Mouse (Mus musculus) T-helper 1 cell (primary cell): ENCODE measurements at regions not wholly inside any gene's neighbourhood (a gene's known extent, or its start where the extent isn't known, plus 50 kb on each side); places are given as distances from the start of the nearest gene placed in this dataset.

Experiments used
- in situ Hi-C: fragments of 300-600 bp; cut with MboI, MseI; formaldehyde crosslinking; loops from one replicate; pipeline ENCODE4 v1.15.1; 2025; ENCODE audit warnings: high pct_unique_total_duplicates

DNA sequence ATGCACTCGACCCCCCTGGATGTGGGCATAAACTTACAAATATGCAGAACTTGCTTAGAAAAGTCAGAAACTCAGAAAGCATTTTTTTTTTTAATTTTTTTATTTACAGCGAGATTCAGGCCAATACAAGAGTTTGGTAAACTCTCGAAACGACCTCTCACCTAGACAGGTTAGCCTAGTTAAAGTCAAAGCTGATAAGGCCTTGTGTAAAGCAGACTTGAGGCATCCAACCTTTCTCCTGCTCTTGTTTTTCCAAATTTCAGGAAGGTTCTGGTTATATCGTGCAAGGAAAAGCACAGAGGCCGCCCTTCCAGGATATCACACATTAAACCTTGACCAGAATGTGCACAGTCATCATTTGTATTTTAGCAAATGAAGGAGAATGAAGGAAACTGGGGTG is 315.8 kb downstream of the Etnk1 start:
- in situ Hi-C loops, result no loop called here

DNA sequence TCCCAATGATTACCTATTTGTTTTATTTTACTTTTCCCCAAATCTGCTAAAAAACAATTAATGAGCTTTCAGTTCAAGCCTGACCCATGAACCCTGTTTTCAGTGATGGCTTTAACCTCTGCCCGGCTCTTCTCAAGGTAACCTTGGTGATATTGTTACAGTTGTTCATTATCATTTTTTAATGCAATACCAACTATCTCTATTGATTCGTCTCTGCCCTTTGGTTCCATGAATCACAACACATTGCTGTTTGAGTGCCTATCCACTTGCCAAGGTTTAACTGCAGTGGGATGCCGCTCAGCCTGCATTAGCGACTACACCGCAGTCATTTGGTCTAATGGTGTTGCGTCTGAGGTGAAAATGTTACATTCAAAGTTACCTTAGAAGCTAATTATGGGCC is 317.9 kb downstream of the Etnk1 start:
- in situ Hi-C loops, result no loop called here

DNA sequence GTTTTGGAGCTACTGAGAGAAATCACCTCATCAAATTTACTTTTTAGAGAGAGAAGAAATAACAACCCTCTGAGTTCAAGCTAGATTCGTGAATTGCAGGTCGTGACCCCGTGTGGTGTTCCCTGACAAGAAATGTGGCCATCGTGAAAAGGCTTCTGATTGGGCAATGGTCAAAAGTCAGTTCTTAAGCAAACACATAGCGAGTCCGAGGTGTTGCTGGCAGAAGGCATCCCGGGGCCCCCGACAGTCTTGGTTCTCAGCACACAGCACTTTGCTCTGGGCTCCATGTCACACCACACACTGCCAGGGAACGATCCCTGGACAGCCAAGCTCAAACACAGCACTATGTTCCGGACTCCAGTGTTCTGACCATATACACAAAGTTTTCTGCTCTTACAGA is 320.0 kb downstream of the Etnk1 start:
- in situ Hi-C loops, result no loop called here

DNA sequence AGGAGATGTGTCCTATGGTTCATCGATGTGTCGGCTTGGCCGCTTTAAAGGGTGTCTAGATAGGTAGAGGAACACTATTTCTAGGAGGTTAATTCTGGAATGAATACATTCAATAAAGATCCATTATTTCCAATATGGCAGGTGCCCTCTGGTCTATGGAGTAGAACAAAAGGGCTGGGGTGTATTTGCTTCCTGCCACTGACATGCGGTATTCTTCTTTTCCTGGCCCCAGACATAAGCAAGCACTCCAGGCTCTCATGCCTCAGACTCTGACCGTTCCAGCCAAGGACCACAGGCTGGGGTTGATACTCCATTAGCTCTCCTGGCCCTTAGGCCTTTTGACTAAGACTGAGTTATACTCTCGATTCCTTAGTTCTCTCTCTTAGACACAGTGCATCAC is 323.0 kb downstream of the Etnk1 start:
- in situ Hi-C loops, result no loop called here

DNA sequence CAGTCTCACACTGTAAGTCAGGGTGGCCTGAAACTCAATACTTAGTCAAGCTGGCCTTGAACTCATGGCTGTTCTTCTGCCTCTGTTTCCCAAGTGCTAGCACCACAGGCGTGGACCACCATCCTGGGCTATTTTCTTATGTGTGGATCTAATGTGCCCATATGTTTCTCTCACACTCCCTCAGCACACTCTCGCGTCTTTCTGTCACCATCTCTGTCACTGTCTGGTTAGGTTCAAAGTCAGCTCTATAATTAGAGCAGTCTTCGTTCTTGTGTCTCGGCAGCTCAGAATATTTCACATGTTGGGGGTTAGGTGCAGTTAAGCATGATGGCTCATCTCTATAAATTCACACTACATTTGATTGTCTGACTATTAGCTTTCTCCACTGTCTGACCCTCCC is 324.4 kb downstream of the Etnk1 start:
- in situ Hi-C loops, result no loop called here

DNA sequence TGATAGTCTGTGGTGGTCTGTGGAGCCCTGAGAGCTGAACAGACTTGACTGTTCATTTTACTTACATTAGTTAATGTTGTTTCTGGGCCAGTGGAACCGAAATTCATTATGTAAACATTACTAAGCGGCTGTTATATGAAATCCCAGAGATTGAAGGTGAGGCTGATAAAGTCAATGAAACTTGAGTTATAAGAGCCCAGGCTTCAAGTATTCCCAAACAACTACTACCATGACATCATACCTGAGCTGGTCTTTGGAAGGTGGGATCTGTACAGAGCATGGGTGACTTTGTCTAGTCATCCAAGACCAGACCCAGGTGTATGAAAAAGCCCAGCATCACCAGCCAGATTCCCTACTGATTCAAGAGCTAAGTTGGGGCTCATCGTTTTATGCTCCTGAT is 326.5 kb downstream of the Etnk1 start:
- in situ Hi-C loops, result no loop called here

DNA sequence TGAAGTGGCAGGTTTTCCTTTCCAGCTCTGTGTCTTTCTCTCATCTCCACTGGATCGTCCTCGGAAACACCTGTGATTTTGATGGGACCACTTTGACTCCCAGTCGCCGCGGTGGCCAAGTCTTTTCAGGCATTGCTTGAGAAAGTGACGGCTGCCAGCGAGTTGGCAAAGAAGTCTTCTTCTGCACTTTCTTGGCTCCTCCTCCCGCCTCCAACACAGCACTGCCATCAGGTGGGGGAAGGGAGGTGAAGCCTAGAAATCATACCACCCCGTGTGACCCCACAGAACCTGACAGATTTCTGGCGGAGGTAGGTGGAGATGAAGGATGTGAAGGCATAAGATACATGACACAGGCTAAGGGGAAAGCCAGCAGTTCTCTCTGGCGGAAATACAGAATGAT is 327.3 kb downstream of the Etnk1 start:
- in situ Hi-C loops, result no loop called here

DNA sequence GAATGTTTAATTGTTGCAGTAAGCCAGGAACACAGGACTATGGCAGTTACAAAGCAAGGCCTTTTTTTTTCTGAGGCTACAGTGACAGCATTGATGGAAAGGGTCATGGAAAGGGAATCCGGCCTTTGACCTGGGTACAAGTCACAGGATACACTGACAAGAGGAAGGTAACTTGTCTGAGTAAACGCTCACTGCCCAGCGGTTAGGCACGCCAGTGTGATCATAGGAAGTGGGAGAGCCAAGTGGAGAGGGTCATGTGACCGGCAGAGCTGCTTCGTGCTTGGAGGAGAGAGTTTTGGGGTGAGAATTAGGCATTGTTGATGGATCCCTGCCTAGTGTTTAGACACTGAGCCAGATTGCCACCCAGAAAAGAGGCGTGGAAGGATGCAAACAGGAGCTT is 327.9 kb downstream of the Etnk1 start:
- in situ Hi-C loops, result no loop called here

DNA sequence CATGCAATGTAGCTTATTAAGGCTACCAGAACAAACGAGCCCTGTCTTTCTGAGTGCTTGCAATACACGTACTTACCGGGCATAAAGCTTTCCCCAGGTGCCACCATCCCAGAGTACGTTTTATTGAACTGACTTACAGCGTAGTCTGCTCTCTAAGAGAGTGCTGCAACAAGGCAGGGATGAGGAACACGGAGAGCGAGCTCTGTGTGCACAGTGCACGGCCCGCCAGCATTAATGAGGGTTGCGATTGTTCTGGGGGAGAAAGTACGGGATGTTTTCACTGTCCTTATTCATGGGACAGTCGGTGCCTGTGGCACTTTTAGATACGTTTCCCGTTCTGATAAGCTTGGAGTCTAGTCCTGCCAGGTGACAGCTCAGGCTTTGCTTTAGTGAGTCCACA is 331.7 kb downstream of the Etnk1 start:
- in situ Hi-C loops, result no loop called here

DNA sequence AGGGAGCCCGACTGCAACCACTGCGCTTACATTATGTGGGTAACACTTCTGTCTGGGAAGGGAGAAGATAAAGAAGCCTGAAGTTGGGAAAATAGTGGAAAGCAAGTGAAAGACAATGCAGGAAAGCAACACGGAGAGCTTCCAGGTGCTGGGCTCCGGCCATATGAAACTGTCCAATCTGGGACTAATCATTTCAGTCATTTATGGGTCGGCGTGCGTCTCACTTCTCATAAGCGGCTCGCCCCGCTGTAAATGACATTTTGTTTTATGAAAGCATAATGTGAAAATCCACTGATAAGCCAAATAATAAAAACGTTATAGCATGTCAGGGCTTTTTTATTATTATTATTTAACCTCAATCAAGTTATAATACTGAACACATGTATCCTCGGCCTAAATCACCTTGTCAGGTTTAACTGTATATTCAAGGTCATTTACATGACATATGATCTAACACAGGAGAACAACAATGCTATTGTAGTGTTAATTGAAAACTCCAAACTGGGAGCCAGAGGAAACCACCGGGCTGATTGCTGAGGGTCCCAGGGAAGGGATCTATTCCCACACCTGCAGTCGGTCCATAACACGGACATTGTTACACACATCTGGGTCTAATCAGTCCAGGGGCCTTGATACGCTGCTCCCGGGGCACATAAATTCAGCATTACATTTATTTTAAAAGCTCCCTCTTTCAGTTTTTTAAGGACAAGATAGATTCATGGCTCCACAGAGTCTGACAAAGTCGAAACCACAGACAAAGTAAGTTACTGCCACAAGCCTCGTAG is 332.4 kb downstream of the Etnk1 start:
- in situ Hi-C loops, result no loop called here

DNA sequence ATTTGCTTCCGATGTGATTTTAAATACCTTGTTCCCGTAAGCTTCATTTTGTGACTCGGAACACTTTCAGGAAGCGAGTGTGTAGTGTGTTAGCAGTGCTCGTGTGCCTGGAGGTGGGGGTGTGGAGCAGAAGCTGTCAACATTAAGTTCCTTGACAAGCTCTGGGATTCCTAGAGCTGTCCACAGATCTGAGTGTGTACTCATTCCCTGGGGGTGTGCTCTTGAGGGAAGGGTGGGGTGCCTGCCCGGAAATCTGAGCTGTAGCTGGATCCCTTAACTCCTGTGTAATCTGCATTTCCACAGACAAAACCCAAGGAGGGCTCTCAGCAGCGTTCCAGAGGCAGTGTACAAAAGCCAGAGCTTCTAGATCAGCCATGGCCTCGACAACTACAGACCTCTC is 335.8 kb downstream of the Etnk1 start:
- in situ Hi-C loops, result no loop called here

DNA sequence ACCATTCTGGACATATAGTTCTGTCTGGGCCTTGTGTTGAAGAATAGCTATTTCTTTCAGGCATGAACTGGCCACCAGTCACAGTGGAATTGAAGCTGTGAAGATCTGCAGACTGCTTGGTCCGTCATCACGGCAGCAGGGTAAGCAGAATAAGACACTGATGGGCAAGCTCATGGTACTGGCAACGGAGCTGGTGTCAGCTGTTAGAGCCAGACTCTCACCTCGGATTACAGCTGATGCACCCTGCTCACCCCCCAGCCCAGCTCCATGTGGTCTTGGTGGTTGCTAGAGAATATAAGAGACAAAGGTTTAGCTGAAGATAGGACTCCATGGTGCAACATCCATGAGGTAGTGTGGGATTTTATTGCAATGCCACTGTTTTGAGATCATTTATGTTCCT is 336.9 kb downstream of the Etnk1 start:
- in situ Hi-C loops, result no loop called here

DNA sequence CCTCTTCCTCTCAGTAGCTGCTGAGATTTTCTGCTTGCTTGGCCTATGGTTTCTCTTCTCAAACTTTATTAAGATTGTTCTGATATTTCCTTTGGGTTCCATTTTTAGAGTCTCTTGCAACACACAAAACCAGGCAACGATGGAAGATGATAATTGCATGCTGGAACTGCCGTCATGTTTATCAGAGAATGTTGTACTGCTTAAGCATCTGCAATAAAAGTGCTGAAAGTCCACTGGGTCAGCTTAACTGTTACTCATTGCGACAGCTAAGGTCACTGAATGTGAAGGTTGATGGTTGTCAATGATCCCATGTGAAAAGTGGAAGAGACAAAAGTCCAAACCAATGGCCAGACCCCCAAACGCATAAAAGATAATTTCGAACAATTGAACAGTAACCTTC is 346.4 kb downstream of the Etnk1 start:
- in situ Hi-C loops, result no loop called here

DNA sequence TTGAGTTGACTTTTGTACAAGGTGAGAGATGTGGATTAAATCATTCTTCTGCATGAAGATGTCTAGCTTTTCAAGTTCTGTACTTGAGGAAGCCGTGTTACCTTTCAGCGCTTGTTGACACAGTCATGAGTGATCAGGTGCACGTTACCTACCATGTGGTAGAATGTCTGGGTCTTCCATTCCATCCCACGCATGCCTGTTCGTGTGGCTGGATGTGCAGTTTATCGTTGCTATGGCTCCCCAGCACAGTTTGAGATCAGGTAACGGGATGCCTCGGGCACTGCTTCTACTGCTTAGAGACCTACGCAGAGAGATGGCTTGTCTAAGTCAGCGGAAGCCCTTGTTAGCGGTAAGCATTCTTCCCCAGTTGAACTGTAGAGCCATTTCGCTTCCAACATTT is 348.1 kb downstream of the Etnk1 start:
- in situ Hi-C loops, result no loop called here

DNA sequence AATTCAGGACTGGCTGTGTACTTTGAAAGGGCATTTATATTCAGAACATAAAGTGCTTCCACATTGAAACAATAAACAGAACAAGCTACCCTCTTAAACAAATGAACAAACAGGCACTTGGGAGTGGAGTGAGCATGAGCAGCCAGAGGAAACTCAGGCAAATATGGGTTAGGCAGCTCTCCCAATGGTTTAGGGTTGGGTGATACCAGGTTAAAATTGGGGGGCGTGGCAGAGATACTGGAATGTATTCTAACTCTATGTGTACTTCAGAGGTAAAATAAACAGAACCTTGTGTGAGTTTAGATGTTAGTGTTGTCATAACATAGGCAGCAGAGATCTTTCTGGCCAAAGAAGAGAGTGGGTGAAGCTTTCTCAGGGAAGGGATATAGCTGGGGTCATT is 349.7 kb downstream of the Etnk1 start:
- in situ Hi-C loops, result no loop called here

DNA sequence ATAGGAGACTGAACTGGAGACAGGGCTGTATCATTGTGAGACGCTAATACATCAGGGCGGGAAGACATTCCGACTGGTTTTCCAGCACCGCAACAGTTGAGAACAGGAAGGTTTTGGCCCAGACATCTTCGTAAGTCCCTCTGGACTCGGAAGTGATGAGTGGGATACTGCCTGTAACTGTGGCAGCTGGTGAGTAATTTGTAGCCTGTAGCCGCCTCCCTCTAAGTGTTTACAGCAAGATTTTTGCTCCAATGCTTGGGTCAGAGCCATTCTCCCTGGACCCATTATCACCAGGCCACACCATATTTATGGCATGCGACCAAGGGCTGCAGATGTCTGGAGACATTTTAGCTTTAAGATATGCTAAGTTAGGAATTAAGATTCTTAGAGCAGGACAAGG is 351.5 kb downstream of the Etnk1 start:
- in situ Hi-C loops, result no loop called here

DNA sequence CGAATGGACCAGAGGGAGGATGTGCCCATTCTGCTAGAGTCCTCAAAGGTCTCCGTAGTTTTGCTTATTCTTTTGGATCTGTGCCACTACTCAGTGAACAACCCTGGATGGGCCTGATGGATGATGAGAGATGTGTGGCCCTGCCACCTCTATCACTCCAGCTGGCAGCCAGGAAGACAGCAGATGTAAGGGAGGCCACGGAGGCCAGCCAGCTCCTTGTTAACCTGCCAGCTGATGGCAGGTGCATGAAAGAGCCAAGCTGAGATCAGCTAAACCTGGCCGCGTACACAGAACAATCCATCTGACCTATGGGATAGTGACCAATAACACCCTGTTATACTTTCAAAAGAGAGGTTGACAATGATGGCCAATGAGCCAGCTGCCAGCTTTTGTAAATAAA is 352.6 kb downstream of the Etnk1 start:
- in situ Hi-C loops, result loop anchor here (10.0 kb wide), 1 partner anchor 1175 kb away; no protein-coding TSS in a partner anchor

DNA sequence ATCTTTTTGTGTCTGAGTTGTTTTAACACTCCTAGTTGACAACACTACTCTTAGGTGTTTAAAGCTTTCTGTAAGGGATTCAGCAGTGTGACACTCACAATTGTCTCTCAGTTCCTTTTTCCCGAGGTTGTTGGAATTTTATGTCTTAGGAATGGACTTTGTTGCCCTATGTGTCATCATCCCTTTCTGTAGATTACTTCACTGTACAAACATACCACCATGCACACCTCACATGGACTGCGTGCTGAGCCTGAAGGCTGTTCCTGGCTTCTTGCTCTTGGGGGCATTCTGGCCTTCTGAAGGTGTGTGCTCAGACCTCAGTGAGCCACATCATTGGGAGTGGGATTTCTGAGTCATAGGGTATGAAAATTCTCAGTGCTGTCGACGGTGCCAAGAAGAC is 358.1 kb downstream of the Etnk1 start:
- in situ Hi-C loops, result loop anchor here (10.0 kb wide), 1 partner anchor 1170 kb away; no protein-coding TSS in a partner anchor

DNA sequence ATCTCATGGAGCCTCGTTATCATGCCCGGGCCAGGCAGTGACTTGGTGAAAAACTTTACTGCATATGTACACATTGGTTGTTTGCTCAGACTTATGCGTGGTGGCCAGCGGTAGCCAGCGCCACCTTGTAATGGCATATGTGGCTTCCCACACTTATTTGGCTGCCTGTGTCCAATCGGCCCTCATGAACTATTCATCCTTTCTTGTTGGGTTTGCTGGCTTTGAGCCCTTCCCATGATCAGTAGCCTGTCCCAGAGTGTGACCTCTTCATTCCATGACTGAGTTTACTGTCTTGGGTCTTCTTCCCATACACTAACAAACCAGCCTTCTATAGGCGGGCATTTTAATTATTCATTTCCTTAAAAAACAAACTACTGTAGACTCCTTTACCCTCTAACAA is 361.9 kb downstream of the Etnk1 start:
- in situ Hi-C loops, result loop anchor here (10.0 kb wide), 1 partner anchor 1166 kb away; no protein-coding TSS in a partner anchor

DNA sequence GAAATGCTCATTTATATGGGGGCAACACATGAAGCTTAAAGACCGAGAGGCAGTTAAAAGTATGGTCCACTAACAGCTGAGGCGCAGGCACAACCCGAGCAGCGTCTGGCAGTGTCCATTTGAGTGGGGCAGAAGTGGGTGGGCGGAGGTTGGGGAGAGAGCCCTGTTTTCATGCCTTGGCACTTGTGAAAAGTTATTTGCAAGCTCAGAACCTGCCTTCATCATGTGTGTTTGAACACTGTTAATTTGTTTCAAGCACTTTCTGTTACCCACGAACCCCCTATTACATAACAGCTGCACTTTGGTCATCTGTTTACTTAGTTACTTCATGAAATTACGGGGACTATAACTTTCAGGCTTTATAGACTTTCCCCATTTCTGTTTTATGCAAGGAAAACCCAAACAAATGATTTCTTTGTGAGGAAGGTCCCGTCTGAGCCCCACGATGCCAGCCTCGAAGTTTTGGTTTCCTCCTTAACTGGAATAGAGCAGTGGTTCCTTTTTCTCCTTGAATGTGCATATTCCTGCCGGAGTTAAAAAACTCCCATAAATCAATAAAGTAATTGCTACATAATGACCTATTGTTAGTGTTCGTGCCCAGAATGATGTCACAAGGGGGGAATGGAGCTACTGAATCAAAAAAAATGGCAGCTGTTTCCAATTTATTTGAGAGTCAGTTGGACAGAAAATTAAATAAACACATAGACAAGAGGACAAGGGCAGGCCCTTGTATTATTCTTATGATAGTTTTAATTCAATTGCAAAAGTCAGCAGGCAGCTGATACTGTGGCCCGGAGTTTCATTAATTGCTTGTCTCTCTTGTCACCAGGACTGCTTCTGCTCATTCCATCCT is 363.6 kb downstream of the Etnk1 start:
- in situ Hi-C loops, result no loop called here

DNA sequence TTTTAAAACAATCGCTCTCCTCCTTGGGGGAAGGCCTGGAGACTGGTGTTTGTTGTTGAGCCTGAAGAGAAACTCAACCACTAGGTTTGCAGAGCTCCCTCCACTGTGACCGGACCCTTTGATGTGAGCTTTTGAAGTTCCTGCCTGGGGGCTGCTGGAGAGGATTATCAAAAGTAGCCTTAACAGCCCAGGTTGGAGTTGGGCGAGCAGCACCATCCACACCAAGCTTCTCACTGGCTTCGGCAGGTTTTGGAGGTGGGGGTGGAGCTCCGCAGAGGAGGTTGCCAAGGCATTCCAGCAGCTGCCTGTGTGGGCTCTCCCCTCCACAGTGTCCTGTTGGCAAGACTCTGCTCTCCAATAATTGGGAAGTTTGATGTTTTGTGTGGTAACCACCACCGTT is 364.5 kb downstream of the Etnk1 start:
- in situ Hi-C loops, result no loop called here

DNA sequence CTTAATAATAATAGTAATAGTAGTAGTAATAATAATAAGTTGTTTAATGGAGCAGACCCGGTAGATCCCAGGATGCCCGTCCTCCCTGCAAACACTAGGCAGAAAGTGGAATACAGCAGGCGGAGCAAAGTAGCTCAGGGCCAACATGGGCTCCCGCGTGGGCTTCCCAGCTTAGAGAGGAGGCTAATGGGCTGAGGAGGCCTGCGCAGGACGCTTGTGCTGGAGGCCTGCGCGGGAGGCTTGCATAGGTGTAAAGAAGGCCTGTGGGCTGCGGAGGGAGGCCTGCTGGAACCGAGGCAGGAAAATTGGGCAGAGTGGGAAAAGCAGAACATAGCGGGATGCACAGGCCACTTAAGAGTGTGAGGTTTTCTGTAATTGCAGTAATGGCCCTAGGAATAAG is 365.4 kb downstream of the Etnk1 start:
- in situ Hi-C loops, result no loop called here

DNA sequence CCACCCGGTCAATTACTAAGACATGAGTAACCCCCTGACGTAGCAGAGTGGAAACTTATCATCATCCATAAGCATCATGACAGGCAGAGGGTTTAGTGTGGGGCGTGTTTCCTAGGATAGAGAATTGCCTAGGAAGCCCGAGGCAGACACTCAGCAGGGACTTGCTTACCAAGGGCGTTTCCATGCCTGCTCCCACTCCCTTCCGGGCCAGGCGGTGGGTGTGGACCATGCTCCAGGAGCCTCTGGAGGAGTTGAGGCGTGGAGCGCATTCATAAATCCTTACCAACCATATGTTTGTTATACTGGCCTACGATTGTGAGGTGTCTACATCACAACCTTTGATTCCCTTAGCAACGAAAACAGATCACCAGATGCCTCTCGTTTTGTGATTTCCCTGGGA is 368.2 kb downstream of the Etnk1 start:
- in situ Hi-C loops, result no loop called here
